Mouse (Mus musculus): ENCODE measurements around the gene Stk32c.

GRCm38 (mm10) chr7:139151116-139151515, 62.0 kb downstream of the Stk32c start:
- no peak for TF ChIP-seq CTCF (IDR thresholded peaks at IDR 0.05; ENCODE audit: extremely low read depth, insufficient read depth, low read length)
- peak; percentile 62; the same call in 1 of the 2 replicates for TF ChIP-seq POLR2A (IDR thresholded peaks at IDR 0.05; ENCODE audit: extremely low read depth, insufficient read depth, low read length)
